Comparison of ENCODE assay signal across 17 mouse cellular contexts in the genomic region with DNA sequence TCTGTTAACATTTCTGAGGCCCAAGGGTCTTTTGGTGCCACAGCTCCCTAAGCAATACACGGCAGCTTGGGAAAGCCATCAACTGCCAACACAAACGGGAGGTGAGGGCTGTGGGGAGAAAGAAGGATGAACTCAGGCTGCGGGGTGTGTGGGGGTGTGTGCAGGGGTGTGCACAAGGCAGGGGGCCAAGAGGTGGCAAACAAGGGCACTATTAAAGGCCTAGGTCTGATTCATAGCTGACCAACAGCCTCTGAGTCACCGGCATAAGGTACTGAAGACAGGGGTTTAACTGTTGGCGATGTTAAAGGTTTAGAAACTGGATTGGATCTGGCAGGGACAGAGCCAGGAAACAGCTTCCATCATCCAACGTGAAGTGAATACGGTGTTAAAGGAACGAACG. TPM values are rescaled to one million over a fixed set of nuclear protein-coding genes. Genes with fewer than 3 reads are reported as not detected.
DNase-seq lines count a peak whose midpoint lies in the region; ATAC-seq and TF ChIP-seq lines count a peak whose summit lies in the region.
"Had no signal": no experiment of that assay in that cellular context is flagged by ENCODE, and none has a peak within 500 bp of the region (broad histone marks: within the 10 kb centered on the region; RNA-seq: fewer than 3 reads in every experiment).

No protein-coding gene starts in this region.

- no peak for TF ChIP-seq CTCF in forebrain, postnatal 0 days (IDR thresholded peaks at IDR 0.05; ENCODE audit: low read depth)

- ATAC-seq in forebrain, postnatal 0 days = no peak
- ATAC-seq in forebrain, embryonic 13.5 days = no peak
- ATAC-seq in midbrain, embryonic 15.5 days (replicated peaks) = no peak
- no peak for ATAC-seq in midbrain, embryonic 14.5 days (ENCODE audit: low FRiP score, low TSS enrichment)
- ATAC-seq: CD4-positive, CD25-positive, alpha-beta regulatory T cell, adult 4 months; intestine, postnatal 0 days had no signal

- H3K4me1 ChIP-seq in forebrain, postnatal 0 days (ENCODE audit: insufficient read depth) = no peaks in the 10 kb centered on the region
- H3K4me1 ChIP-seq in forebrain, embryonic 13.5 days = peaks cover 3% of the 10 kb centered on the region; the same call in 1 of the 2 replicates
- no peaks in the 10 kb centered on the region for H3K4me1 ChIP-seq in midbrain, embryonic 15.5 days
- H3K4me1 ChIP-seq in midbrain, embryonic 14.5 days (ENCODE audit: control insufficient read depth, insufficient read depth, low read length) = no peaks in the 10 kb centered on the region
- H3K4me1 ChIP-seq: neural tube, embryonic 12.5 days had no signal

- H3K27ac ChIP-seq in forebrain, postnatal 0 days (ENCODE audit: low read depth, low read length) = peak overlapping the region; percentile 66; the same call in 1 of the 2 replicates
- no peak overlapping the region for H3K27ac ChIP-seq in forebrain, embryonic 13.5 days
- 0 out of 2 replicates have a peak overlapping the region, but pooled peaks have one; percentile 25 for H3K27ac ChIP-seq in midbrain, embryonic 15.5 days
- no peak overlapping the region for H3K27ac ChIP-seq in midbrain, embryonic 14.5 days (replicated peaks; ENCODE audit: low read depth, low read length)
- H3K27ac ChIP-seq: neural tube, embryonic 12.5 days had no signal

- H3K36me3 ChIP-seq in forebrain, postnatal 0 days (ENCODE audit: insufficient read depth) = peaks cover 22% of the 10 kb centered on the region; the same call in 1 of the 2 replicates
- peaks cover 65% of the 10 kb centered on the region for H3K36me3 ChIP-seq in forebrain, embryonic 13.5 days (ENCODE audit: poor library complexity, severe bottlenecking)
- peaks cover 13% of the 10 kb centered on the region; the same call in 1 of the 2 replicates for H3K36me3 ChIP-seq in midbrain, embryonic 15.5 days (replicated peaks)
- peaks cover 50% of the 10 kb centered on the region for H3K36me3 ChIP-seq in midbrain, embryonic 14.5 days (ENCODE audit: control insufficient read depth, insufficient read depth, low read length)

- H3K9me3 ChIP-seq in forebrain, postnatal 0 days (ENCODE audit: low read length) = no peaks in the 10 kb centered on the region
- no peaks in the 10 kb centered on the region for H3K9me3 ChIP-seq in forebrain, embryonic 13.5 days (replicated peaks)
- H3K9me3 ChIP-seq in midbrain, embryonic 15.5 days = no peaks in the 10 kb centered on the region
- no peaks in the 10 kb centered on the region for H3K9me3 ChIP-seq in midbrain, embryonic 14.5 days (ENCODE audit: control insufficient read depth, low read length)
- H3K9me3 ChIP-seq: heart, embryonic 12.5 days; neural tube, embryonic 12.5 days had no signal

- WGBS in forebrain, postnatal 0 days = 67% methylated on average over 9 of the region's 9 CpGs
- 88% methylated on average over 9 of the region's 9 CpGs for WGBS in forebrain, embryonic 13.5 days
- 83% methylated on average over 9 of the region's 9 CpGs for WGBS in midbrain, embryonic 15.5 days
- 84% methylated on average over 9 of the region's 9 CpGs for whole genome bisulfite sequencing in midbrain, embryonic 14.5 days

- H3K4me2 ChIP-seq in forebrain, postnatal 0 days (ENCODE audit: low read depth) = no peak overlapping the region
- no peak overlapping the region for H3K4me2 ChIP-seq in forebrain, embryonic 13.5 days
- H3K4me2 ChIP-seq in midbrain, embryonic 15.5 days = no peak overlapping the region
- H3K4me2 ChIP-seq in midbrain, embryonic 14.5 days (ENCODE audit: low read length) = no peak overlapping the region
- H3K4me2 ChIP-seq: heart, embryonic 12.5 days; liver, embryonic 11.5 days; neural tube, embryonic 12.5 days had no signal

- H3K9ac ChIP-seq in forebrain, postnatal 0 days = no peak overlapping the region
- H3K9ac ChIP-seq in forebrain, embryonic 13.5 days = no peak overlapping the region
- H3K9ac ChIP-seq in midbrain, embryonic 15.5 days = no peak overlapping the region
- H3K9ac ChIP-seq in midbrain, embryonic 14.5 days (replicated peaks; ENCODE audit: low read length) = no peak overlapping the region
- H3K9ac ChIP-seq: heart, embryonic 12.5 days; neural tube, embryonic 12.5 days had no signal

- H3K4me3 ChIP-seq in forebrain, postnatal 0 days (ENCODE audit: low read depth, low read length) = no peak overlapping the region
- H3K4me3 ChIP-seq in forebrain, embryonic 13.5 days = no peak overlapping the region
- H3K4me3 ChIP-seq in midbrain, embryonic 15.5 days = no peak overlapping the region
- no peak overlapping the region for H3K4me3 ChIP-seq in midbrain, embryonic 14.5 days (replicated peaks; ENCODE audit: low read depth, low read length)
- H3K4me3 ChIP-seq: heart, embryonic 12.5 days; neural tube, embryonic 12.5 days had no signal

- no peaks in the 10 kb centered on the region for H3K27me3 ChIP-seq in forebrain, postnatal 0 days (ENCODE audit: insufficient read depth, low read length)
- H3K27me3 ChIP-seq in forebrain, embryonic 13.5 days = no peaks in the 10 kb centered on the region
- H3K27me3 ChIP-seq in midbrain, embryonic 15.5 days (replicated peaks) = no peaks in the 10 kb centered on the region
- no peaks in the 10 kb centered on the region for H3K27me3 ChIP-seq in midbrain, embryonic 14.5 days (ENCODE audit: control insufficient read depth, insufficient read depth, low read length)
- H3K27me3 ChIP-seq: neural tube, embryonic 12.5 days had no signal

- no peak for DNase-seq in forebrain, postnatal 0 days
- DNase-seq in midbrain, embryonic 14.5 days = no peak
- DNase-seq in Muller cell, postnatal 12 days (ENCODE audit: inconsistent ontology term) = peak; percentile 78
- DNase-seq in adrenal gland, postnatal 36 days = peak; percentile 79 to 84
- no peak for DNase-seq in layer of hippocampus, postnatal 25 days (ENCODE audit: extremely low spot score in 1 of 2, low spot score in 1 of 2)
- no peak for DNase-seq in thymus, postnatal 14 days
- DNase-seq: heart, postnatal 4 days; kidney, postnatal 10 days; lung, postnatal 10 days; thymus, adult 18-20 months had no signal

RNA-seq across cellular contexts. Expression of a gene that starts 30.5 kb away (rescaled TPM):
- total RNA-seq in forebrain, postnatal 0 days (2014; rRNA removed) = 2.6 and 4.3 TPM in 2 replicates
- 1.2 and 1.3 TPM in 2 replicates for polyA plus RNA-seq in forebrain, postnatal 0 days (2015; fragmentation: Nextera tagmentation; extraction: Ambion mirVana)
- 0.26 and 0.31 TPM in 2 replicates for polyA plus RNA-seq in forebrain, embryonic 13.5 days (2015; fragmentation: Nextera tagmentation; extraction: Ambion mirVana)
- 0.63 and 0.75 TPM in 2 replicates for polyA plus RNA-seq in midbrain, embryonic 15.5 days (2015; fragmentation: Nextera tagmentation; extraction: Ambion mirVana)
- 0.26 and 0.39 TPM in 2 replicates for polyA plus RNA-seq in midbrain, embryonic 14.5 days (2014; fragmentation: Nextera tagmentation; extraction: Ambion mirVana)
- total RNA-seq in adrenal gland, postnatal 36 days (2021) = under 1 TPM; 0.26 to 0.43 TPM
- total RNA-seq in layer of hippocampus, postnatal 25 days (2021) = 1 to 10 TPM; 1.8 to 2.2 TPM
- polyA plus RNA-seq: CD4-positive, CD25-positive, alpha-beta regulatory T cell, adult 4 months had no signal

RNA-seq across cellular contexts. Expression of a gene that starts 48.3 kb away (rescaled TPM):
- total RNA-seq in forebrain, postnatal 0 days (2014; rRNA removed) = 73.9 and 79.5 TPM in 2 replicates
- polyA plus RNA-seq in forebrain, postnatal 0 days (2015; fragmentation: Nextera tagmentation; extraction: Ambion mirVana) = 56.2 and 68.1 TPM in 2 replicates
- 43.4 and 44.8 TPM in 2 replicates for polyA plus RNA-seq in forebrain, embryonic 13.5 days (2015; fragmentation: Nextera tagmentation; extraction: Ambion mirVana)
- polyA plus RNA-seq in midbrain, embryonic 15.5 days (2015; fragmentation: Nextera tagmentation; extraction: Ambion mirVana) = 64.2 and 64.3 TPM in 2 replicates
- 58.0 and 59.9 TPM in 2 replicates for polyA plus RNA-seq in midbrain, embryonic 14.5 days (2014; fragmentation: Nextera tagmentation; extraction: Ambion mirVana)
- 10 to 100 TPM; 43.5 to 66.9 TPM for total RNA-seq in adrenal gland, postnatal 36 days (2021)
- total RNA-seq in layer of hippocampus, postnatal 25 days (2021) = 100 to 1,000 TPM; 134 to 138 TPM
- polyA plus RNA-seq: CD4-positive, CD25-positive, alpha-beta regulatory T cell, adult 4 months had no signal

Comparison
In these comparisons a context has a peak if more than half of its experiments do, and no peak if none do; other contexts are left out.
1. H3K27ac ChIP-seq: peak in forebrain, postnatal 0 days (single experiment) and midbrain, embryonic 15.5 days (single experiment); none in forebrain, embryonic 13.5 days (single experiment) and midbrain, embryonic 14.5 days (single experiment).
2. DNase-seq: peak in Muller cell, postnatal 12 days (single experiment) and adrenal gland, postnatal 36 days (2 of 2); none in forebrain, postnatal 0 days (single experiment), midbrain, embryonic 14.5 days (single experiment), layer of hippocampus, postnatal 25 days (0 of 2) and thymus, postnatal 14 days (single experiment).